Mouse (Mus musculus) ovary, adult 10 weeks (tissue): ENCODE results near the gene Atxn7l3. TPM values are rescaled to one million over a fixed set of nuclear protein-coding genes. Genes with fewer than 3 reads are reported as not detected.

Experiments
- polyA plus RNA-seq: library from polyadenylated mRNA; stranded (reverse); fragments of 350-450 nt; fragmentation: Illumina TruSeq; extraction: RNeasy Lipid Tissue Mini Kit (QIAGEN cat#74804); gene quantifications from one replicate; pipeline ENCODE4 v1.2.3, GENCODE M21; 2014

Atxn7l3 gene
- 8.8 TPM for polyA plus RNA-seq

DNA sequence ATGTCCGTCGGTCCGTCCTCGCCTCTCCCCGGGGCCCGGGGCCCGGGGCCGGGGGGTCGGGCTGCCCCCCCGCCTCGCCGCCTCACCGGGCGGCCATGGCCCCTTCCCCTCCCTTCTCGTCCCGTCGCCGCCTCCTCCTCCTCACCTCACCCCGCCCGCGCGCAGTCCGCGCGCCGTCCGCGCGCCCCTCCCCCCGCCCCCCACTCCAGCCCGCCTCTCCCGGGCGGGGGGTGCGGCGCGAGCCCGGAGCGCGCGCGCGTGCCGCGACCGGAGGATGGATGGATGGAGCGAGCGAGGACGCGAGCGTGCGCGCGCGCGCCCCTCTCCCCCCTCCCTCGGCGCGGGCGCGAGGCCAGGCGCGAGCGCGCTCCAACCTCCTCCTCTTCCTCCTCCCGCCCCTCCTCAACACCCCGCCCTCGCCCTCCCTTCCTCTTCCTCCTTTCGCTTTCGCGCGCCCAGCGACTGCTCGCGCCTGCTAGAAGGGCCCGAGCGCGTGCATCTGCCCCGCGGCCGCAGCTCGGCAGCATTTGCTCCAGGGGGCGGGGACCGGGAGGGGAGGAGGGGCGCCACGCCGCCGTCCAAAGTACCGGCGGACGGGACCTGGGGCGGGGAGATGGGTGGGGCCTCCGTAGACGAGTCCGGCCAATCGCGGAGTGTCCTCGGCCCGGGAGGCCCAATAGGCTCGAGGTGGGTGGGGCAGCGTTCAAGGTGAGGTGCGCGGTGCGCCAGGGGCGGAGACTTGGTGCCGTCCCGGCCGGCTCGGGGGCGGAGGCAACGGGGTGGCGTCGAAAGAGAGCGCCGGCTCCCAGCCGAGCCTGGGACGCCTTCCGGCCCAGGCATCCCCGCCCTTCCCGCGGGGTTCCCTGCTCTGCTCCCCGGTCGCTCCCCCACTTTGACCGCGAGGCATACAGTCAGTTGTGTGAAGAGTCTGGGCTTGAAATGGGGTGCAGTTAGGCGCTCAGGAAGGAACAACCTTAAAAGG is at the start of gene Atxn7l3:
Gene Atxn7l3, minus strand, starts transcription at position 141 of the 982 bp plus-strand sequence.

DNA sequence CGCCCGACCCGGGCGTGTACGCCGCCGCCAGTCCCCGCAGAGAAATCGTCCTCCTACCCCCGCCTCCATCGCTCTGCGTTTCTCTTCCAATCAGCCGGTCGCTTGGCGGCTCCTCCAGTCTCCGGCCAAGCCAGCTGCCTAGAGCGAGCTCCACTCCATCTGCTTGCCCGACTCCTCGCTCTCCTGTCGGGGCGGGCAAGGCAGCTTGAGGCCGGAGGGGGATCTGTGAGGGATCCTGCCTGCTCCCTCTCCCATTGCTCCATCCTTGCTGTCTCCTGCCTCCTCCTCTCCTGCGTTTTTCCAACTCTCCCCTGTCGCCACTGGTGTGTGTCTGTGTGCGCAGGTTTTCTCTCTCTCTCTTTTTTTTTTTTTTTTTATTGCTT is 23.0 kb upstream of the Atxn7l3 start, which contains the start of gene Ubtf:
Gene Ubtf, minus strand, starts transcription at position 333 of the 383 bp plus-strand sequence.

DNA sequence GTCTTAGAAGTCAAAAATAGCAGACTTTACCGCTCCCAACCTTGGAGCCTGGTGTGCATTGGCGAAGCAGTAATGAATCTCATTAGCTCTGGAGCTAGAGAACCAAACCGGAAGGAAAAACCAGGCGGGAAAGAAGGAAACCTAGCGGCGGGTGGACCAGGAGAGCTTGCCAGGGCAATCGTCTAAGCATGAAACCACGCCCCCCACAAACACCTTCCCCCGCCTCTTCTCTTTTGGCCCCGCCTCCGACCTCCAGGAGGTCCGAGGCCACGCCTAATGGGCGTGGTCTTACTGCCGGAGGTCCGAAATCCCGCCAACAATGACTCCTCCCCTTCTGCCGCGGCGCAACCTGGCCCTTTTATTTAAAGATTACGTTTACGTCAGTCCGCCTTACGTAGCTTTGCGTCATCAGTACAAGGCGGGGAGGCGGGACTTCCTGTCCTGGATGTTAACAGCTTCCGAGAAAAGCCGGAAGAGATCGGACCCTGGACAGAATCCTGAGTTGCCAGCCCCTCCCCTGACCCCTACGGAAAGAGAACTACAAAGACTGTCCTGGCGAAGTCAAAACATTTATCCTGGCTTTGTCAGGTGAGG is 11.8 kb downstream of the Atxn7l3 start, which contains the start of gene Tmub2:
Gene Tmub2, plus strand, starts transcription at position 431 of the 594 bp plus-strand sequence.

GRCm38 (mm10) chr11:102268520-102269244 is 27.7 kb downstream of the Atxn7l3 start, which contains the start of gene Asb16:
Gene Asb16 (plus strand): TSS chr11:102268743.

DNA sequence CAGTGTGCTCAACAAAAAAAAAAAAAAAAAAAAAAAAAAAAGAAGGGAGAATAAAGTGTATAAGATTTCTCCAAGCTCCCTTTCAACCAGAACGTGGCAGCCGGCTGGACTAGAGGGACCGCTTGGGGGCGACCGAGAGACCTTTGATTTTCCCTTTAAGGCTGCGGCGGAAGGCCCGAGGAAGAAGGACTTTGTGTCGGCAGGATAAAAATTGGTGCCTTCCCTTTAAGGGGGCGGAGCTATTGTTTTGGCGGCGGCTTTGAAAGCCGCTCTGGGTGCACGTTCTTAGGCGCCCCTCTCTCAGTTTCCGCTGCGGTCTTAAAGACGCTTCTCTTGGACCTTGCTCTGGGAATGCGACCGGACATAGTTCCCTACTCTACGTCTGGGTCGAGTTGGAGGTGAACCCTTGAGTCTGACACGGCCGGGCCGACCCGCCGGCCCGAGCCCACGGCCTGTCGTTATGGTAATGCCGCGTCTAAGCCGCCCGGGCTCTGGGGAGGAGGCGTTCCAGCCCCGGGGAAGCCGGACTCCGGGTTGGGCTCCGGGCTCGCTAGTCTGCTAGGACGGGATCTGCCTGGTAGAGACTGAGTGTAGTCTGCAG is 47.7 kb downstream of the Atxn7l3 start, which contains the start of gene BC030867:
Gene BC030867, plus strand, starts transcription at position 253 of the 601 bp plus-strand sequence.

Other genes with a start within 250 kb of the Atxn7l3 start
- 0.63 TPM for gene Mpp2, start 208.1 kb downstream of the Atxn7l3 start, polyA plus RNA-seq
- not detected for gene Ppy, start 195.3 kb downstream of the Atxn7l3 start, polyA plus RNA-seq
- gene Pyy, start 188.8 kb downstream of the Atxn7l3 start, polyA plus RNA-seq = not detected
- gene Nags, start 151.1 kb downstream of the Atxn7l3 start, polyA plus RNA-seq = not detected
- 6.0 TPM for gene Tmem101, start 140.2 kb downstream of the Atxn7l3 start, polyA plus RNA-seq
- 73.6 TPM for gene Lsm12, start 111.3 kb downstream of the Atxn7l3 start, polyA plus RNA-seq
- gene G6pc3, start 107.0 kb downstream of the Atxn7l3 start, polyA plus RNA-seq = 0.71 TPM
- gene Hdac5, start 66.5 kb downstream of the Atxn7l3 start, polyA plus RNA-seq = 1.00 TPM
- not detected for gene BC030867, start 47.7 kb downstream of the Atxn7l3 start, polyA plus RNA-seq
- not detected for gene Asb16, start 27.9 kb downstream of the Atxn7l3 start, polyA plus RNA-seq
- 3.6 TPM for gene Tmub2, start 11.7 kb downstream of the Atxn7l3 start, polyA plus RNA-seq
- 54.4 TPM for gene Ubtf, start 23.1 kb upstream of the Atxn7l3 start, polyA plus RNA-seq
- not detected for gene Slc4a1, start 69.6 kb upstream of the Atxn7l3 start, polyA plus RNA-seq
- gene Rundc3a, start 96.8 kb upstream of the Atxn7l3 start, polyA plus RNA-seq = not detected
- gene Slc25a39, start 111.3 kb upstream of the Atxn7l3 start, polyA plus RNA-seq = 2.3 TPM
- gene Grn, start 133.7 kb upstream of the Atxn7l3 start, polyA plus RNA-seq = 10.5 TPM
- gene Fam171a2, start 151.1 kb upstream of the Atxn7l3 start, polyA plus RNA-seq = not detected
- gene Itga2b, start 173.5 kb upstream of the Atxn7l3 start, polyA plus RNA-seq = not detected